Mouse (Mus musculus): ENCODE results near the gene Gm9195. TPM values are rescaled to one million over a fixed set of nuclear protein-coding genes. Genes with fewer than 3 reads are reported as not detected.

Gm9195 gene
- total RNA-seq (2021), result not detected

DNA sequence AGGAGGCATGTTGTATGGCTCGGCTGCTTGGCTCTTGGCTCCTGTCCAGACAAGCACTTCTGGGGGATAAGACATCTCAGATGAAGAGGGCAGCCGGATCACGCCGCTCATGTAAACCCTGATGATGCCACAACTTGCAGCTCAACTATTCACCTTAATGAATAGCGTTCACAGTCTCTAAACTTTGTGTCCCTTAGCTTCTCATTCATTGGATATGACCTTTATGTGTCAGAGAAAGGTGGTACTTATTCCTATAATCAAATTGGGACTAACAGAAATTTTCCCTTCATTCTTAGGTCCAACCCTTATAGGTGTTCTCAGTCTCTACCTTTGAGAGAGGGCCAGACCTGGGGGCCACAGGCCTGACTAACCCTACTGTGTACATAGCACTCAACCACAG, at the start of gene Gm9195:
Gm9195 (minus strand) TSS at position 101 of the 400 bp plus-strand sequence.
- no peak for DNase-seq (ENCODE audit: low spot score in 2 of 2)
- intact Hi-C loops (cut with DNase I), result no loop called here

- DNase-seq (ENCODE audit: low spot score in 2 of 2), result no peak
- intact Hi-C loops (cut with DNase I), result no loop called here
Measured at GRCm38 (mm10) chr14:72536392-72537017, 44.9 kb upstream of the Gm9195 start.

DNA sequence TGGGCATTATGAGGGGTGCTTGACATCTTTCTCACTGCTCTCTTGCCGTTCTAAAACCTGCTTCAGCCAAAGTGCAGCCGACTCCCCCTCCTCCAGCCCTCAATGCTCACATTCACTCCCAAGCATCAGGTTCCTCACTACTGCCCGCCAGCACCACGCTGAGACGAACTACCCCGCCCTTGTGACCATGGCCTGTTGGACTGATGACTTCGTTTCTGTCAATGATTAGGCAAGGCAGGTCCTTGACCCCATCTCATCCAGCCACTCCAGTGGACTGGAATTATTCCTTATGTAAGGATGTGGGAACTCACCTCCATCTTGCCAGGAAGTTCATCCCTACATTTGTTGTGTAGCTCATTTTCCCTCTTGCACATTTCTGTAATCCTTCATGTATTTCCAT, 42.2 kb upstream of the Gm9195 start:
- intact Hi-C loops (cut with DNase I), result loop anchor here (5.0 kb wide), 1 partner anchor 463 kb away; no protein-coding TSS in a partner anchor
- no peak for DNase-seq (ENCODE audit: low spot score in 2 of 2)

- intact Hi-C loops (cut with DNase I), result loop anchor here (5.0 kb wide), 1 partner anchor 465 kb away; no protein-coding TSS in a partner anchor
- peak; percentile 14 to 22 for DNase-seq (ENCODE audit: low spot score in 2 of 2)
Measured at GRCm38 (mm10) chr14:72532028-72532917, 40.6 kb upstream of the Gm9195 start.

- DNase-seq (ENCODE audit: low spot score in 2 of 2), result no peak
- intact Hi-C loops (cut with DNase I), result no loop called here
Measured at GRCm38 (mm10) chr14:72527126-72527525, 35.5 kb upstream of the Gm9195 start.

GRCm38 (mm10) chr14:72519561-72519960, 27.9 kb upstream of the Gm9195 start:
- no peak for DNase-seq (ENCODE audit: low spot score in 2 of 2)
- intact Hi-C loops (cut with DNase I), result loop anchor here (5.0 to 10.0 kb wide), 2 partner anchors 142 to 1745 kb away; no protein-coding TSS in a partner anchor

DNA sequence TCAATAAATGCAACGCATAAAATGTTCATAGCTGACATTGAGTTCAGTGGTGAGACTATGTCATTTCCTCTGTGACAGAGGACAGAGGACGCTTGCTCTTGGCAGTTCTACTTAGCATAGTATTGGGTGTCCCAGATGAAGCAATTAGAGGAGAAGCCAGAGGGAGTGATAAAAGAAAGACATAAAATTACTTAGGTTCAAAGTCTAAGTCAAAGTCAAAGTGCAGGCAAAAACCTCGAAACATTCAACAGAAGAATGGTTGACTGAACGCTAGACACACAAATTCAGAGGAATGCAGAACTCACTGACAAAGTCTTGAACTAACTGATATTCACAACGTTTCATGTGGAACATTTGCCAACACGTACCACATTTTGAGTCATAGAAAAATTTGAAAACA, 27.1 kb upstream of the Gm9195 start:
- no peak for DNase-seq (ENCODE audit: low spot score in 2 of 2)
- intact Hi-C loops (cut with DNase I), result loop anchor here (5.0 to 10.0 kb wide), 2 partner anchors 141 to 1744 kb away; no protein-coding TSS in a partner anchor

GRCm38 (mm10) chr14:72516376-72516775, 24.7 kb upstream of the Gm9195 start:
- intact Hi-C loops (cut with DNase I), result loop anchor here (5.0 to 10.0 kb wide), 2 partner anchors 139 to 1742 kb away; no protein-coding TSS in a partner anchor
- DNase-seq (ENCODE audit: low spot score in 2 of 2), result peak; percentile 20 to 54

DNA sequence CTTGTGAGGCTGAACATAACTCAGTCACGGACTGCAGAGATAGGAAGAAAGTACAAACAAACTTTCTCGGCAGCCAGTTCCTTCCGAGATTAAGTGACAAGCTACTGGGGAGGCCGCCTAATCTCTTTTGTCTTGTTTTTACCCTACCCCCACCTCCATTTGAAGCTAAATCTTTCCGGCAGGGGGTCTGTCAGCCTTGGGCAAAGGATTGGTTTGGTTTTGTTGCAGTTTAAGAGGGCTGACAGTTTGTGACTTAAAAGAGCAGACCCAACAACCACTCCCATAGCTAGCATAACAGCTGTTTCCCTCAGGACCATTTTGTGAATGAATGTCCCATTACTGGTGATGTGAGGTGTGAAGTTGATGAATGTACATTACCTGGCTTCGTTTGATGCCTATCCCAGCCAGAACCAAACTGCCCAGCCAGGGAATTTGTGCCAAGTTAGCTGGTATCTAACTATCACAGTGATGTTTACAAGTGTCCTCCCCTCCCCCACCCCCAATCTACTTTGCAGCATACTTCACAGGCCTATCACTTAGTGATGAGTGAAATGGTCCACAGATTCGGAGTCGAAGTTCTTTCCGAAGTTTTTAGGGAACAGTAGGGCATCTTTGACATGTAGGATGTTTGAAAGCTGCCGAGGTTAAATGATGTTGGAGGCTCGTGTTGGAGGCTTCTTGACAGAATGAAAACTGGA, 15.2 kb upstream of the Gm9195 start:
- no peak for DNase-seq (ENCODE audit: low spot score in 2 of 2)
- intact Hi-C loops (cut with DNase I), result no loop called here

DNA sequence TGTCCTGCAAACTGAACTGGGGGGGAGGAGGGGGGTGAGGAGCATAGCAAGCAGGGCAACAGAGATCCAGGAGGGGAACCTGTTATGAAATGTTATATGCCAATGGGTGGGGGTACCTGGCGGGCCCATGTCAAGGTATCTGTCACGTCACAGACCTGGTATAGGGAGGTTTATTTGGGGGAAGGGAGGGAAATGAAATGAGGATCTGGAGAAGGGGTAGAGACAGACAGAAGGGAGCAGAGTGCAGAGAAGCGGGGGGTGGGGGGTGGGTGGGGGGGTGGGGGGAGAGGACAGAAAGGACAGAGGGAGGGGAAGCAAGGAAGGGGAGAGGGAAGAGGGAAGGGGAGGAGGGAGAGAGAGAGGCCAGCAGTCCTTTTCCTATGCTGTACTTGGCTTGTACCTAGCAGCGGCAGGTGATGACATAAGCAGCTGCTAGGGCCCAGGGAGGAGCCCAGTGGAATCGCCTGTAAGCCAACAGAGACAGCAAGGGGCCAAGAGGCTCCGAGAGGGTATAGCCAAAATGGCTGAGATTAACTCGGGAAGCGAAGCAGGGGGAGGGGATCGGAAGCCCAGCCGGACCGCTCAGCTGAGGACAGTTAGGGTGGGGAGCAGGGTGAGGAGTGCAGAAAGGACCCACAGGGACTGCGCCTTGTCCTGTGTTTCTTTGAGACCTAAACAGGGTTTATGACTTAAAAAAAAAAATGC, 14.5 kb upstream of the Gm9195 start:
- intact Hi-C loops (cut with DNase I), result no loop called here
- DNase-seq (ENCODE audit: low spot score in 2 of 2), result no peak

DNA sequence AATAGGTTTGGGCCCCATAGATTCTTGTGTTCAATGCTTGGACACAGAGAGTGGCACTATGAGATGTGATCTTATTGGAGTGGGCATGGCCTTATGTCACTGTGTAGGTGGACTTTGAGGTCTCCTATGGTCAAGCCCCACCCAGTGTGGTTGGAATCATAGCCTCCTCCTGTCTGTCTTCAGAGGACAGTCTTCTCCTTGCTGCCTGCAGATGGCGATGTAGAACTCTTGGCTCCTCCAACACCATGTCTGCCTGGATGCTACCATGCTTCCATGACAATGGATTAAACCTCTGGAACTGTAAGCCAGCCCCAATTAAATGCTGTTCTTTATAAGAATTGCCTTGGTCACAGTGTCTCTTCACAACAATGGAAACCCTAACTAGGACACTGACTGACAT, 13.3 kb upstream of the Gm9195 start:
- intact Hi-C loops (cut with DNase I), result no loop called here
- DNase-seq (ENCODE audit: low spot score in 2 of 2), result no peak

GRCm38 (mm10) chr14:72503241-72503640, 11.6 kb upstream of the Gm9195 start:
- no peak for DNase-seq (ENCODE audit: low spot score in 2 of 2)
- intact Hi-C loops (cut with DNase I), result no loop called here

DNA sequence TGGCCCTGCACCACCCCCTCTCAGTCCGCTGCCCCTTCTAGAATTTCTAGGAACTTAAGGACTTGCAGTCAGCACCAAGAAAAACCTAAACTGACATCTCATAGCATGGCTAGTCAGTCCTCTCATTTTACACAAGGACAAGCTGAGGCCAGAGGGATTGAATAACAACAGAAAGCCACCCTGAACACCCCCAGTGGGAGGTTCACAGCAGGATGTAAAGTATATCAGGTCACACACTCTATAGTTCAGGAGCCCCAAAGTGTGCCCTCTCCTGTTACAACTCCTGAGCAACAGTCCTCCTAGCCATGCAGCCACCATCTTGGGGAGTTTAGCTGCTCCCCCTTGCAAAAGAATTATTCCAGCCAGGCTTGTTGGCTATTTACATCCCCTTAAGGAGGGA, 2.1 kb upstream of the Gm9195 start:
- intact Hi-C loops (cut with DNase I), result no loop called here
- DNase-seq (ENCODE audit: low spot score in 2 of 2), result no peak

GRCm38 (mm10) chr14:72490367-72490766, 1.3 kb downstream of the Gm9195 start:
- DNase-seq (ENCODE audit: low spot score in 2 of 2), result peak; percentile 12 to 24
- intact Hi-C loops (cut with DNase I), result no loop called here

GRCm38 (mm10) chr14:72474501-72474900, 17.1 kb downstream of the Gm9195 start:
- intact Hi-C loops (cut with DNase I), result no loop called here
- DNase-seq (ENCODE audit: low spot score in 2 of 2), result no peak

- no peak for DNase-seq (ENCODE audit: low spot score in 2 of 2)
- intact Hi-C loops (cut with DNase I), result no loop called here
Measured at GRCm38 (mm10) chr14:72468429-72468828, 23.2 kb downstream of the Gm9195 start.

- no peak for DNase-seq (ENCODE audit: low spot score in 2 of 2)
- intact Hi-C loops (cut with DNase I), result no loop called here
Measured at GRCm38 (mm10) chr14:72466384-72466783, 25.3 kb downstream of the Gm9195 start.

GRCm38 (mm10) chr14:72461591-72461990, 30.0 kb downstream of the Gm9195 start:
- intact Hi-C loops (cut with DNase I), result no loop called here
- DNase-seq (ENCODE audit: low spot score in 2 of 2), result no peak

DNA sequence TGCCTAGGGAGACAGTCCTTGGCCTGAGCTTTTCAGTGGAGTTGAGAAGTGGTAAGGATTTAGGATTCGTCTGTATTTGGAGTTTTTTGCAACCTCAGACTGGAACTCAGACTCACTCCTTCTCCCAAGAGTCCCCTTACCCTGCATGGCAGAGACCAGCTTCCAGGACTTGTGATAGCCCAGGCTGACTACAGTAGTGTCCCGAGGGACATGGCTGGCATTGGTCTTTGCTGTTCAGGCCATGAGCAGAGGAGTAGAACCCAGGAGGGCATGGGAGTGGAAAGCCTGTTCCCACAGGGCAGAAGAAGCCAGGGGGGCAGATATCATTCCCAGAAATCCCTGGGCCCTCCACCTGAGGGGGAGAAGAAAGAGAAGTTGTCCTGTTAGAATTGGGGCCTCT, 31.3 kb downstream of the Gm9195 start:
- intact Hi-C loops (cut with DNase I), result no loop called here
- DNase-seq (ENCODE audit: low spot score in 2 of 2), result no peak

DNA sequence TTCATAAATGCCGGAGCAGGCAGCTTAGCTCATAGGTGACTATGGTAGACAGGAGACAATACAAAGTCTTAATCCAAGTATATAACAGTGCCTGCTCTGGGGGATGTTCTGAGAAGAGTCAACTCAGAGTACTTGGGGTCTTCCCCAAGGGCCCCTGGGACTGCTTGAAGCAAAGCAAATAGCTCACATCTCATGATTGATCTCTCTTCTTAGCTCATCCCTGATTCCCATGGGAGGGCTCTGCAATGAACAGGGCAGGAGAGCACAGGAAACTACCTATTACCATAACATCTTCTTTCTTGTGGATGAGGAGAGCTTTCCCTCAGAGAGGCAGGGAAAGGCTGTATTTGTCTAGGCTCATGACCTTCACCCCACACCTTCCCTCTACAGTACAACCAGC, 32.7 kb downstream of the Gm9195 start:
- intact Hi-C loops (cut with DNase I), result no loop called here
- DNase-seq (ENCODE audit: low spot score in 2 of 2), result no peak

Measured in left cerebral cortex, postnatal 25 days (tissue).